Mouse (Mus musculus) neural tube, embryonic 15.5 days (tissue): ENCODE data around the gene Zfp874b. TPM values are rescaled to one million over a fixed set of nuclear protein-coding genes. Genes with fewer than 3 reads are reported as not detected.
A peak's percentile ranks its signal among the peaks of the same experiment; 100 is the strongest.
"Not testable (repeated sequence)": the region's sequence is repeated elsewhere in the genome, so short reads cannot be mapped to it uniquely, and the experiment has no call there.

Source experiments
- ATAC-seq: fragments of 200-750 bp; cut with Nextera tagmentation; 2 replicates; pipeline ENCODE4 v1.8.0; 2017; ENCODE audit warnings: mild to moderate bottlenecking, moderate TSS enrichment, moderate library complexity; ENCODE audit not compliant: low FRiP score
- H3K27ac ChIP-seq: fragments of 300-500 bp; sonication (generic); replicated peaks from 2 replicates; pipeline ENCODE4 v1.5.1; 2015; ENCODE audit warnings: mild to moderate bottlenecking, inconsistent platforms
- H3K27me3 ChIP-seq: fragments of 300-500 bp; sonication (generic); replicated peaks from 2 replicates; pipeline ENCODE4 v1.6.1; 2015; ENCODE audit warnings: inconsistent platforms
- H3K36me3 ChIP-seq: fragments of 300-500 bp; sonication (generic); 2 replicates; pipeline ENCODE4 v1.6.1; 2015; ENCODE audit warnings: inconsistent platforms
- H3K4me1 ChIP-seq: fragments of 300-500 bp; sonication (generic); 2 replicates; pipeline ENCODE4 v1.6.1; 2015; ENCODE audit warnings: inconsistent platforms
- H3K4me2 ChIP-seq: fragments of 300-500 bp; sonication (generic); 2 replicates; pipeline ENCODE4 v1.6.1; 2015; ENCODE audit warnings: inconsistent platforms, mild to moderate bottlenecking, moderate library complexity
- H3K4me3 ChIP-seq: fragments of 300-500 bp; sonication (generic); replicated peaks from 2 replicates; pipeline ENCODE4 v1.5.1; 2015; ENCODE audit warnings: mild to moderate bottlenecking, inconsistent platforms
- H3K9ac ChIP-seq: fragments of 300-500 bp; sonication (generic); replicated peaks from 2 replicates; pipeline ENCODE4 v1.6.1; 2015; ENCODE audit warnings: mild to moderate bottlenecking, inconsistent platforms
- H3K9me3 ChIP-seq: fragments of 300-500 bp; sonication (generic); replicated peaks from 2 replicates; pipeline ENCODE4 v1.6.1; 2016; ENCODE audit warnings: inconsistent platforms
- WGBS: fragments of 180-500 bp; shearing (Covaris S2); methylation state at CpG from one replicate; pipeline ENCODE4 v1.1.7; 2015; ENCODE audit warnings: mixed read lengths; 5-methylcytosine and 5-hydroxymethylcytosine counted together
- polyA plus RNA-seq: library from polyadenylated mRNA; unstranded; fragments of >200 nt; fragmentation: Nextera tagmentation; extraction: Ambion mirVana; gene quantifications from 2 replicates; pipeline ENCODE4 v1.2.1, GENCODE M21; 2015

Zfp874b gene
- polyA plus RNA-seq, 1 experiment from 2014 or later, result 2.5 TPM

- H3K27ac ChIP-seq, result 0 out of 2 replicates have a peak overlapping the region, but pooled peaks have one; percentile 54
- peak; percentile 68; the same call in 1 of the 2 replicates for ATAC-seq
Measured at GRCm38 (mm10) chr13:67452021-67452309, 32.1 kb downstream of the Zfp874b start.

GRCm38 (mm10) chr13:67451172-67452020 is 32.7 kb downstream of the Zfp874b start, which contains the start of gene Zfp874a:
Gene Zfp874a, minus strand, starts transcription at chr13:67451624.
- Histone ChIP-seq H3K4me3 (peak within 1 kb of the TSS; percentile 60), H3K27me3 (no peaks in the 10 kb centered on the region), H3K9ac (peak within 1 kb of the TSS; percentile 51), H3K27ac (peak within 1 kb of the TSS; percentile 54; the same call in 1 of the 2 replicates), H3K4me1 (peaks cover 12% of the 10 kb centered on the region), H3K36me3 (peaks cover 13% of the 10 kb centered on the region), H3K9me3 (no peaks in the 10 kb centered on the region), H3K4me2 (peak within 1 kb of the TSS; percentile 77)
- ATAC-seq, result peak; percentile 99
- WGBS, result 1% methylated on average over 20 of the region's 20 CpGs

More at GRCm38 (mm10) chr13:67452021-67452309, 32.1 kb downstream of the Zfp874b start:
- Histone ChIP-seq H3K4me1 (peaks cover 12% of the 10 kb centered on the region), H3K9me3 (no peaks in the 10 kb centered on the region), H3K36me3 (peaks cover 7% of the 10 kb centered on the region; the same call in 1 of the 2 replicates), H3K27me3 (no peaks in the 10 kb centered on the region), H3K4me3 (peak overlapping the region; percentile 60), H3K4me2 (peak overlapping the region; percentile 77), H3K9ac (peak overlapping the region; percentile 51)
- WGBS, result 5% methylated on average over 3 of the region's 3 CpGs

- WGBS, result 100% methylated on average over 1 of the region's 3 CpGs
- H3K9ac ChIP-seq, H3K4me3 ChIP-seq, H3K27me3 ChIP-seq, H3K4me2 ChIP-seq, ATAC-seq, H3K27ac ChIP-seq, H3K9me3 ChIP-seq, H3K4me1 ChIP-seq: not testable (repeated sequence)
- H3K36me3 ChIP-seq, result peaks cover 16% of the 10 kb centered on the region
Measured at GRCm38 (mm10) chr13:67437095-67437494, 47.0 kb downstream of the Zfp874b start.

DNA sequence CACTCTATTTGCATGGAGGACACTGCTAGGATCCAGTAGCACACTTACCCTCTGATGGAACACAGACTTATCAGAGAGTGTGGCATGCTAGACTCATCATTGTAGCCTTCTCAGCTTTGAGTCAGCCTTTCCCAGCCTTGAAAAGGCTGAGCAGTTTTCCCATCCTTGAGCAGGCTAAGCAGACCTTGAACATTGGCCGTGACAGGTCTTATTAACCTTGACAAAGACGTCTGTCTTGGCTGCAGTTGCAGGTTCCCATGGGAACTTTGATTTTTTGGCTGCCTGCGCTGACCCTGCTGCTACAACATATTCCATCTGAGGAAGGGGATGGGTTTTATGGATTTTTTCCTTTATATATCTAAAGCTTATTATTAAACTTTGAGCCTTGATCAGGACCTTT is 55.9 kb downstream of the Zfp874b start:
- Histone ChIP-seq H3K9me3 (no peaks in the 10 kb centered on the region), H3K4me2 (no peak overlapping the region), H3K36me3 (no peaks in the 10 kb centered on the region), H3K4me1 (no peaks in the 10 kb centered on the region), H3K27me3 (no peaks in the 10 kb centered on the region), H3K27ac (no peak overlapping the region), H3K9ac (no peak overlapping the region), H3K4me3 (no peak overlapping the region)
- ATAC-seq, result no peak
- WGBS, result 81% methylated on average over 3 of the region's 3 CpGs

- H3K4me2 ChIP-seq, H3K36me3 ChIP-seq, H3K27me3 ChIP-seq, ATAC-seq, H3K4me3 ChIP-seq, H3K9me3 ChIP-seq, H3K27ac ChIP-seq, H3K9ac ChIP-seq, H3K4me1 ChIP-seq: not testable (repeated sequence)
Measured at GRCm38 (mm10) chr13:67425699-67426098, 58.4 kb downstream of the Zfp874b start.

- not testable (repeated sequence) for H3K27ac ChIP-seq, ATAC-seq, H3K4me3 ChIP-seq, H3K9ac ChIP-seq, H3K9me3 ChIP-seq, H3K27me3 ChIP-seq, H3K4me2 ChIP-seq, H3K36me3 ChIP-seq
- peaks cover 12% of the 10 kb centered on the region for H3K4me1 ChIP-seq
- WGBS, result 83% methylated on average over 2 of the region's 2 CpGs
Measured at GRCm38 (mm10) chr13:67422532-67422931, 61.5 kb downstream of the Zfp874b start.

Other genes with a start within 250 kb of the Zfp874b start
- gene Zfp458, start 205.8 kb downstream of the Zfp874b start, polyA plus RNA-seq, result 4.8 and 4.9 TPM in 2 replicates
- gene Zfp457, start 177.8 kb downstream of the Zfp874b start, polyA plus RNA-seq, result 1.7 and 2.0 TPM in 2 replicates
- gene Zfp595, start 151.7 kb downstream of the Zfp874b start, polyA plus RNA-seq, result 1.7 and 2.0 TPM in 2 replicates
- not detected in 2 replicates for gene Gm28044, start 123.7 kb downstream of the Zfp874b start, polyA plus RNA-seq
- 0.56 and 0.77 TPM in 2 replicates for gene Zfp953, start 123.7 kb downstream of the Zfp874b start, polyA plus RNA-seq
- 0.27 TPM in 1 of 2 replicates, not detected in the other for gene Gm28041, start 108.5 kb downstream of the Zfp874b start, polyA plus RNA-seq
- 0.65 and 1.1 TPM in 2 replicates for gene Zfp456, start 108.4 kb downstream of the Zfp874b start, polyA plus RNA-seq
- 4.0 and 5.5 TPM in 2 replicates for gene Zfp429, start 84.4 kb downstream of the Zfp874b start, polyA plus RNA-seq
- gene Zfp459, start 62.8 kb downstream of the Zfp874b start, polyA plus RNA-seq, result 0.50 and 1.6 TPM in 2 replicates
- gene Zfp874a, start 32.6 kb downstream of the Zfp874b start, polyA plus RNA-seq, result 5.1 and 7.6 TPM in 2 replicates
- 10.4 and 11.2 TPM in 2 replicates for gene Zfp58, start 16.3 kb upstream of the Zfp874b start, polyA plus RNA-seq
- not detected in 2 replicates for gene Gm26965, start 41.9 kb upstream of the Zfp874b start, polyA plus RNA-seq
- 30.4 and 37.0 TPM in 2 replicates for gene Zfp87, start 41.9 kb upstream of the Zfp874b start, polyA plus RNA-seq
- gene Zfp748, start 69.6 kb upstream of the Zfp874b start, polyA plus RNA-seq, result 13.1 and 13.2 TPM in 2 replicates
- 4.8 and 4.9 TPM in 2 replicates for gene Zfp729b, start 125.4 kb upstream of the Zfp874b start, polyA plus RNA-seq
- gene Gm49345, start 153.5 kb upstream of the Zfp874b start, polyA plus RNA-seq, result not detected in 2 replicates
- gene Zfp729a, start 153.5 kb upstream of the Zfp874b start, polyA plus RNA-seq, result 2.9 and 3.4 TPM in 2 replicates
- gene Zfp738, start 202.8 kb upstream of the Zfp874b start, polyA plus RNA-seq, result 12.8 and 13.3 TPM in 2 replicates
- gene Zfp65, start 244.9 kb upstream of the Zfp874b start, polyA plus RNA-seq, result 8.2 and 8.5 TPM in 2 replicates